Mouse (Mus musculus) right cerebral cortex, adult 18-20 months (tissue): ENCODE results near the gene Prkce.

Experiments used
- DNase-seq: peaks from one replicate; pipeline ENCODE4 v3.0.0; 2022; ENCODE audit warnings: mixed read lengths

Gene Prkce

DNA sequence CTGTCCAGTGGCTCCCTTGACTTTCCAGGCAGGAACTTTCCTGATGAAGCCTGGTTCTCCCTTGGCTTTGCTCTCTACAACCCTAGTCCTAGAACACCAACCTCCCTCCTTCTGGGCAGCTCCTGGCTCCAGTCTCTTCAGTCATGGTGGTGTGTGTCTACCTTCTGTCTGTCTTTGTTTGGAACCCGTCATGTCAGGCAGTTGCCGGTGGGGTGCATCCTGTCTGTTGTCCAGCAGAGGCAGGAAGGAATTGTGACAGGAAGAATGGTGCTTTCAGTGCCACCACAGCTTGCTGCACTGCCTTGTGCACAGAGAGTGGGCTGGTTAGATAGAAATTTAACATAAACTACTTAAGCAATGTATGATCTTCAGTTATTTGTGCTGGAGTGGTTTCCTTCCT lies 16.2 kb downstream of the Prkce start:
- DNase-seq, result no peak

DNA sequence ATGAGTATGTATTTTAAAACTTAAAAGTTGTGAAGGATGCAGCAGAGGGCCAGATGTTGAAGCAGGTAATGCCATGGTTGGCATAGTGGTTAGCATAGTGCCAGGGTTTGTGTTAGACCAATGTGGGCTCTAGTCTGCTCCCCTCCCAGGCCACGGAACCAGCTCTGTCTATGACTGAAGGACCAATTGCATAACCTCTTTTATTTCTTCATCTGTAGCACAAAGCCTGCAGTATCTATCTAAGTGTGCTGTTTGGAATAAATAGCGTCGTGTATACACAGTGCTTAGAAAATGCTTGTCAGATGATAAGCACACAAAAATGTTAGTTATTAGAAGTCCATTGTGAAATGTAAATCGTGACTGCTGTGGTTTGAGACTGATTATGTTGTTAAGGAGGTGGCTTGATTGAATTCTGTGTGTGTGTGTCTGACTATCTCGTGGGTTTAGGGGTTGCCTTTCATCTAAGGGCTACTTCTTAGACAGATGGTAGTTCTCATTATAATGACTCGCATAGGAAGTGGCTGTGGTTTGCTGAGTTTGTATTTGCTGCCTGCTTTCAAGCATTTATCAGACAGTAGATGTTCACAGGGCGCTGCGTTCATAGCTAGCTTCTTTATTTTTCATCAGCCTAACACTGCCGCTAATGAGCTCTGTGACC lies 17.1 kb downstream of the Prkce start:
- DNase-seq, result no peak

DNA sequence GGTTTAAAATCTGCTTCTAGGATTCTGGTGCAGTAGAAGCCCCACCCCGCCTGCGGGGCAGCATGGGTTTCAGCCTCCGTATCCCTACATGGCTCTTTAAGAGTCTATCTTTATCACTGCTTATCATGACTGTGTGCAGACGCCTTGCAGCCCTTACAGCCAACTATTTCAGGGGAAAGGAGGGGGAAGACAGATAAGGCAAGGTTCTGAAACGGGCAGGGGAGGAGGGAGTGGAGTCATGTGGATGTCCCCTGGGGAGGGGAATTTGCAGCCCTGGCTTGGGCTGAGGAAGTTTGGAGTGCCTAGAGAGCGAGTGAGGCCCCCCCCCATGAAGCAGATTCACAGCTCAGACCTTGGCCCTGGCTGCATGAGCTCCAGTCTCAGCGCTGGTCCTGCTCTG lies 18.0 kb downstream of the Prkce start:
- peak; percentile 39 for DNase-seq

DNA sequence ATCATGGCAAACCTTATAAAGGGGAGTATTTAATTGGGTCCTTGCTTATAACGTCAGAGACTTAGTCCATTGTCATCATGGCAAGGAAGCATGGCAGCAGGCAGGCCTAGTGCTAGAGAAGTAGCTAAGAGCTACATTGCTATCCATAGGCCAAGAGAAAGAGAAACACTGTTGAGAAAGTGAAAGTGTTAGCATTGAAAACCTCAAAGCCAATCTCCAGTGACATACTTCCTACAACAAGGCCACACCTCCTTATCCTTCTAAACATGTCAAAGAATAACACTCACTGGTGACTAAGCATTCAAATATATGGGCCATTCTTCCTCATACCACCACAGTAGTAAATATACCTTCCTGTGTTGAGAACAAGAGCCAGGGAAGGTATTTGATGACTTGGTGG lies 20.2 kb downstream of the Prkce start:
- no peak for DNase-seq

DNA sequence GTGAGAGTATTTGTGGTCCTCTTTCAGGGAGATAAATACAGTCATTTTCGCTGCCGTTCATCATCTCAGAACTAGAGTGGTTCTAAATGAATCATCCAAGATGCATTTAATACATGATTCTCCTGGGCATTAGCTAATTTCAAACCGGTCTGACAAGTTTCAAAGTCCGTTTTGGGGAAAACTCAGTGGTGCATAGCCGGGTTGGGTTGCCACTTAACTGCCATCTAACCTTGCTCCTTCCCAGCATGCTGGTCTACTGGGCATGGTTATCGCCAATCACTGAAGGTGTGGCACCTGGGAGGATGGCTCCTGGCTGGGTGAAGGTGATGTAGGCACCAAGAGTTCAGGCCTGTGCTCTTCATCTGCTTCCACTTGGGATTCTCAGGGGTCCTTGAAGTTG lies 26.4 kb downstream of the Prkce start:
- no peak for DNase-seq

DNA sequence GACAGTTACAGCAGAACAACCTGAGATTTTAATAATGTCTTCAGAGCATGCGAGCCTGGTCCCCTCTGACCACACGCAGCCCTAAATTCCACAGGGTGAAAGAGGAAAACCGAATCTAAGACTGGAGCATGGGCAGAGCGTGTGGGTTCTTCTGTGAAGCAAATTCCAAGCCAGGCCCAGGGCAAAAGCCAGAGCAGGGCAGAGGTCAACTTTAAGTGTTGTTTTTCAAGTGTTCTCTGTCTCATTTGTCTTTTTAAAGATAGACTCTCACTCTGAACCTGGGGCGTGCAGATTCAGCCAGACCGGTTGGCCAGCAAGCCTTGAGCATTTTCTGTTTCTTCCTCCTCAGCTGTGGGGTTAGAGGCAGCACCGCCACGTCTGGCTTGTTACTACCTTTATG lies 27.3 kb downstream of the Prkce start:
- DNase-seq, result no peak

DNA sequence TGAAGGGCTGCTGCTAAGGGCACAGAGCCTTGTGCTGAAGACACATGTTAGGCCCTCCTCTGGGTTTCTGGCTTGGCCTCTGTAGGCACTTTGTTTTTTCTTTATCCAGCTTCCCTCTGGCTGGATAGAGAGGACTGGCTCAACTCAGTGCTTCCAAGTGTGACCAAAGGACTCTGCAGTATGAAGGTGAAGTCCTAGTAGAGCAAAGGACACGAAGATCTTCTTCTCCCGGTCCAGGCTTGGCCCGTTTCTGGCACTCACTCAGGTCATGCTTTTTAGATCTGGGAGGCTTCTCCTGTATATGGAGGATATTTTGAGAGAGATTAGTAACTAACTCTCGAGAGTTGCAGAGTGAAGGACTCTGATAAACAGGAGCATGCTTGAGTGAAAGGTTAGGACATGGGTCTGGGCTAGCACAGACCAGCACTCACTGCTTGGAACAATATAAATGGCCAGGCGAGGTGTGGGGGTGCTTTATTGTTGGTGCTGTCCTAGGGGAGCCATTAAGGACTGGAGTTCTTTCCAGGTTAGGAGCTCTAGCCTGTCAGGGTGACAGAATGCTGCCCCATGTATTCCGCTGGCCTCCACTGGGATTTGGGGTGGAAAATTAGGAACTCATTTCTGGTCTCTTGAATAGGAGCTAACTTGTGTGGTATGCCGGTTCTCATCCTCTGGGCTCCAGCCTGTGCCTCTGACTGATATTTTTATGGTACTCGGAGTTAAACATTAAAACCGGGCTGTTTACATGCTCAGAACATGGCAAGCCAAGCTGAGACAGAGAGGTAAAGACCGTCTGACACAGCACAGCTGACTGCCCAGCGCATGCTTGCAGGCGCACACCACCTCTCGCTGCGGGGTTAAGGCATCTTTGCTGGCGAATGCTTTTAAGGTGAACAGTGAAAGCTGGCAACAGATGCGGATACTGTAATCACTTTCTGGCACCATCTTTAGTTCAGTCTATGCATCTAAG lies 31.2 kb downstream of the Prkce start:
- DNase-seq, result no peak

DNA sequence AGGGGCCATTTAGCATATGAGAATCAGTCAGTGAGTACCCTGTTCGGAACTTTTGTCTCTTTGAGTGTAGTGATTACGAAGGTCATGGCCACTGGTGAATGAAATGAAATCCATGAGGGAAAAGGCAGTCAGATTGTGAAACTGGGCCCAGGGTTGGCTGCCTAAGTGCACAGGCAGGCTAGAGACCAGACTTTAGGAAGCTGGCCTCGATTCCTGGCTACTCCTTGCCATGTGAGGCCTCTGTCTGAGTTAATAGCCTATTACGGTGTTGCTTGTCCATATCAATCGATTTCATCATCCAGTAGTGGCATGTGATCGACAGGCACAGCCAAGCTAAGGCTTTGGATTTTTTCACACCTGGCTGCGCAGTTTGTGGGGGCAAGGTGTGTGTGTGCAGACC lies 34.4 kb downstream of the Prkce start:
- no peak for DNase-seq

DNA sequence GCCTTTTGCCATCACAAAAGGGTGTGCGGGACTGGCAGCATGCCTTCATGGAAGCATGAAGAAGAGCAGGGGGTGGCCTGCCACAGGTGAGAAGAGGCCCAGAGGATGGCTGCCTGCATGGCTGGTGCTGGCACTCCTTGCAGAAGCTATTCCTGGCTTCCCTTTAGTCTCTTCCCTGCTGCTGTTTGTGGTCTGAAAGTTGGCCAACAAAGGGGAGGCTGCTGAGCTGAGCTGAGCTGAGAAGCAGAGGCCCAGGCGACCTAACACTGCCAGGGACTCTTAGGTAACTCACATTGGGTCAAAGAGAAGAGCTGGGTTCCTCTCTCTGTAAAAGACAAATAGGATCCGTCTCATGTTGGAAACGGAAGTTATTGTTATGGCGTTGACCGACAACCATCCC lies 35.4 kb downstream of the Prkce start:
- no peak for DNase-seq

DNA sequence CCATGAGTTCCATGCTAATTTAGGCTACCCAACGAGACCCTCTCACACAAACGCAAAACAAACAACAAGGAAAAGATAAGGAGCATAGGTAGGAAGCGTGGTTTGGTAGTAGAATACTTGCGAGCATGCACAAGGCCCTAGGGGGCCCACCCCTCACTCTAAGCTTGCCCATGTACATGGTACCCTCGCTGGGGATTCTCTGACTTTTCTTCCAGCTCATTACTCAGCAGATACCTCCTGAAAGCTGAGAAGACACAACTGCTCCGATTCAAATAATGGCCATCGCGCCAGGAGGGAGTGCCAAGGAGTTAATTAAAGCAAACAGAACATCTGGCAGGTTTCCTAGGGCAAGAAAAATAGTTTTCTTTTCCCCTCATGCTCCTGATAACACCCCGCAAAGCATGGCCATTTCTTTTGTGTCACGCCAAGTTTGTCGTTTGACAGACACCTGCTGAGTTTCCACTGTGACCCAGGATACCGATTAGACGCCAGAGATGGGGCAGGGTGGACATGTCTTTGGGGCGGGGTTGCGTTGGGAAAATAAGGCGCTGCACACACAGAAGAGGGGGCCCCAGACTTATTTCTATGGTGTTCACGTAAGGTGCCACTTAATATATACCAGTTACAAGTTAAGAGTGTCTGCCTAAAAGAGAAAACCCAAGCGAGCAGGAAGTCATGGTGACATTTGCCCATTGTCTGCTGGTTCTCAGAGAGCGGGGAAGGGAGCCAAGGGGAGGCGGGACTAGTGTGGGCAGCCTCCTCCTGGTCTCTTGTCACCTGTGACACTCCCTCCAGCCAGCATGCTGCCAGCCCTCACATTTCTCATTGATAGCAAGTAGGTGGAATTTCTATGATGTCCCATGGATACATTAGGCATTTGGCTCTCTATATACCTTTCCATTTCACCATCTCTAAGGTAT lies 36.2 kb downstream of the Prkce start:
- DNase-seq, result no peak

DNA sequence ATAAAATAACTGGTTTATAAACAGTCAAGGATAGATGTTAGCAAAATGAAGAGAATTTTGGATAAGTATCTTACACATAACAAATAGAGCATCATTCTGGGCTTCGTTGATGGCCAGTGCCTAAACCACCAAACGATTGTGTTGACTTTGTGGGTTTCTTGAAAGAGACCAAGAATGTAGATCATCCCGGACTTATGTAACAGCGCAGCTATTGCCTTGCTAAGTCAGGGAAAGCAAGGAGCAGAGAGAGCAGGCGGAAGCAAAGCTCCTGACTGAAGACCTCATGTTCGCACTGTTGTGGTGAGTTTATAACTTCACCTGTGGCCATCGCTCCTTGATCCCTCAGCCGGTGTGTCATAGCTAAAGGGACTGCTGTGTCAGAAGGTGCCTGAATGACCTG lies 38.7 kb downstream of the Prkce start:
- no peak for DNase-seq

DNA sequence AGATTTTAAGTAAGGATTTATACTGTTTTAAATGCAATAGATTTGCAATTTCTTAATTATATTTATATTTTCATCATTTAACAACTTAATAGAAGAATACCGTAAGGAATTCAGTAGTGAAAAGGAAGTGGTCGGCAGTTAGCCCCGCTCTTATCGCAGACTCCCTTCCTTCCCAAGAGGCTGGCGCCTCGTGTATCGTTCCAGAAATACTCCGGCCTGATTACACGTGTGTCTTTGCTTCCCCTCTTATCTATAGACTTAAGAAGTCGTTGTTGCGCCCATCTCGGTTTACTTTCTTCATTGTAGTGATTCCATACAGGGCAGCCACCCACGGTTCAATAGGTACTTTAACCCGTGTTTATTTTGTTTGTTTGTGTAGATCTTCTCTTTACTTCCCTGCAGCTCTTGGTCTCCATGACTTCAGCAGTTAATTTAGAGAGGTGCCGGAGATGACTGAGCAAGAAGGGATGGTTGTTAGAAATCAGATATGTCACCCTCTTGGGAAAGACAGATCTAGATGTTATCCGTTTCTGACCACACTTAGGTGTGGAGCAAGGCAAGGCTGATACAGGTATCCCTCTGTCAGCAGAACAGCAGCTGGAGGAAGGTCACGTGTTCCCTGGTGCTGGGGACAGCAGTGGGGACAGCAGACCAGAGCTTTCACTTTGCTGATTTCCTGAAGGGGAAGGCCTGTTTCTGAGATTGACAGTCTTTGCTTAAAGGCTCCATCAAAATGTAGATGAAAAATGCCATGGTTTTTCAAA lies 40.7 kb downstream of the Prkce start:
- no peak for DNase-seq

DNA sequence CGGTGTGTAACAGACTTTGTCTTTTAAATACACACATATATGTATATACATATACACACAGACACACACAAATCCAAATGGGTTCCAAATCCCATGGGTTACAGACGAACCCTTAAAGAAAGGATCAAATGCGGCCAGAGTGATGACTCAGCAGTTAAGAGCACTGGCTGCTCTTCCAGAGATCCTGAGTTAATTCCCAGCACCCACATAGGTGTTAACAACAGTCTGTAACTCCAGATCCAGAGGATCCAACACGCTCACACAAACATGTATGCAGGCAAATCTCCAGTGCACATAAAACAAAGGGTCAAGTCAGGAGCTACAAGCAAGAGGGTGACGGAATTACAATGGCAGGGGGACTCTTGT lies 41.2 kb downstream of the Prkce start:
- no peak for DNase-seq

DNA sequence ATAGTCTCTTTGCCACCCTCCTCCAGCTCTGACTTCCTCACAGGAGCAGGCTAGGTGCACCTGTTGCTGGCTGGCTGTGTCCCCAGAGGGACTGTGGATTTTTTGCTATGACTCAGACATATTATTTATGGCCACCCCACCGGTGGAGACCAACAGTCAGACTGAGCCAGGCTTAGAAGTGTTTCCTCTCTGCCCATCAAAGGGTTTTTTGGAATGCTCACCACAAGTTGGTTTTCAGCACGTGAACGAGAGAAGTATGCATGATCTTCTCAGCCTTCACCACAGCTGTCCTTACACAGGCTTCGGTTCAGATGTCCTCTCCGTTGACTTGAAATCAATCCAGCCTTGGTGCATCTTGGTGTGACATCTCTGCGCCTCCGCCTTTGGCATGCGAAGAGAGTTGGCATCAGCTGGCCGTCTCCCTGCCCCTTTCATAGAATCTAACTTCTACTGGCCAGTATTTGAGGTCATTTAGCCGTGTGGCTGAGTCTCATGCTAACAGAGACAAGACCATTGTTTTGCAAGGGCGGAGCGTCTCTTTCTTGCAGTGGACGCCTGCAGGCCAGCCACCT lies 42.2 kb downstream of the Prkce start:
- no peak for DNase-seq

DNA sequence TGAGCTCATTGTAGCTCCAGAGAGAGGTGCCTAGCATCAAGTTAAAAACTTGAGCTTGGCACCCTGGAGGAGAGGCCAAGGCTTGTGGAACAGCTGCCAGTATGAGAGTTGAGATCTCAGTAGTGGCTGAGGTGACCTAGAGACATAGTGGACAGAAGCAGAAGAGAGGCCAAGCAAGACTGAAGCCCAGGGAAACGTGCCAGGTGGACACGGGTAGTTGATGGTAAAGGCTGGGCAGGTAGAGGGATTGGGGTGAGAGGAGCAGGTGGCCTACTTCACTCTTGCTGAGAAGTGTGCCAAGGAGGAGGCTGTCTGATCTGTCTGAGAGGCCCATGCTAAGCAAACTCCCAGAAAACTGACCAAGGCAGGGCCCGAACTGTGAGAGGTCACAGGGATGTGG lies 44.6 kb downstream of the Prkce start:
- DNase-seq, result no peak

DNA sequence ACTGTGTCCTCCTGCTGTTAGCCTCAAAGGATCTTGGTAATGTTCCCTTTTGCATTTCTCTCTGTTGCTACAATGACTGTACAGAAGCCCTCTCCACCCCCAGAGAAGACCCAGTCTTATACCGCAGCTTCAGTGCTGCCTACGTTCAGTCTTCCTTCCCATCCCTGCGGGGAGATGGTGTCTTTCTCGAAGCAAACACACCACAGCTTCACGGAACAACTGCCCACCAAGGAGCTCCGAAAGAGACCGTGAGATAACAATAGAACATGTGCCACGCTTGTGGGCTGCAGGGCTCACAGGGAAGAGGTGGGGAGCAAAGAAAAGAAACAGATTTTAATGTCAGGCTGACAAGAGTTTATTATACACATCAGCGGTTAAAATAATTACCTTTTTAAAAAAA lies 46.7 kb downstream of the Prkce start:
- DNase-seq, result peak; percentile 82

DNA sequence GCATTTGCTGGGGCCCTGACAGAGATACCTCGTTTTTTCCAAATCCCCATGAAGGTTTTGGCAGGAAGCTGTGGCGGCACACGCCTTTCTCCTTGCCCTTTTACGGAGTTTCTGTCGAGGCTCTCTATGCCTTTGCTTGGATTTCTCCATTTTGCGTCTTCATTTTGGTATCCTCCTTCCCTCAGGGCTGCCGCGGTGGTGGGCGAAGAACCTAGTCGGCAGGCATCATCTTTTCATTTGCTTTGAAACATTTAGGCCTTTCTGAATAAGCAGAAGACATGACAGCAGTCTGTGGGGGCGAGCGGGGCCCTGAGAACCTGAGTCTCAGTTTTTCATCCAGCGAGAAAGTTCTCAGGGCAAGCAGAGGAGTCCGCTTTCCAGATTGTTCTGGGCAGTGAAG lies 47.2 kb downstream of the Prkce start:
- peak; percentile 67 for DNase-seq

DNA sequence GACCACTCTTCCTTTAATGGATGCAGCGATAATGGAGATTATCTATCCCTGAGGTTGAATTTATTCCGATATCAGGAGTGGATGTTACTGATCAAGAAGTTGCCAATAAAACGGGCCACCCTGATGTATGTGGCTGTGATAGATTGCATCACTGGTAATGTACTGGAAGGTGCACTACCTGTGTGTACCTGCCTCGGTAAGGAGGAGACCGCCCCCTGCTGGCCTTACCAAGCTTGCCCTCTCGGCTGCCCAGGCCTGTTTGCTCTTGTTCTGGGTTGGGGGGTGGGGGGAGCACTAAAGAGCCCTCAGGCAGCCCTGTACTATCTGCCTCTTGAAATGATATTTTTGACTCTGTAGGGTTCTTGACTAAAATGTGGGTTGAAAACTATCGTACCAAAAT lies 48.2 kb downstream of the Prkce start:
- DNase-seq, result no peak

DNA sequence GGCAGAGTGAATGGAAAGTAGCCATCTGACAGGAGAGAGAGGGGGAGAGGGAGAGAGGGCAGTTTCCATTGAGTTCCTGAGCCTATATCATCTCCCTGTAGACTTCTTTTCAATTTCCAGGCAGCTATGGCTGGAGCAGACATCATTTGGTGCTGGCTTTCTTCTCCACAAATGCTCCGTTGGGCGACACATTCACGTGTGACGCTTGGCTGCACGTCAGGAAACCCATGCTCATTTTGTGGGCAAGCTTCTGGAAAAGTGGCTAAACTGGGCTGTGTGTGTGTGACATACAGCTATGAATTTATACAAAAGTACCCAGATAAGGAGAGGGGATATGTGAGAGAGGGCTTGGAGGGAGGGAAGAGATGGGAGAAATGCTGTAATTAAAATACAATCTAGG lies 49.9 kb downstream of the Prkce start:
- DNase-seq, result no peak

DNA sequence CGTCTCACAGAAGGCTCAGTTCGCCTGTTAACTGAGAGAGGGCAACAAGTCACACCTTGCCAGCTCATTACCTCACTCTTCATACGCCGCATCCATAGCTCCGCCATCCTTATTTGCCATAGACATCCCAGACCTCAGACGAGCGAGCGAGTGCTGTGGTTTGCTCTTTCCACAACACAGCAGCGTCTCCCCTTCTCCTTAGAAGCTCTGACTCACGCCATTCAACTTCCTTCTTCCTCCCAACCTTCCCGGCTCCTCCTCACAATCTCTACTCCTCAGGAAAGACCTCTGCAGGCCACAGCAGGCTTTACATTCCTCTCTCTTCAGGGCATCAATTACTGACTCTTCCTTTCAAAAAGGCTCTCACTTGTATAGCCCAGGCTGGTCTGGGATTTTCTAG lies 51.0 kb downstream of the Prkce start:
- DNase-seq, result no peak

DNA sequence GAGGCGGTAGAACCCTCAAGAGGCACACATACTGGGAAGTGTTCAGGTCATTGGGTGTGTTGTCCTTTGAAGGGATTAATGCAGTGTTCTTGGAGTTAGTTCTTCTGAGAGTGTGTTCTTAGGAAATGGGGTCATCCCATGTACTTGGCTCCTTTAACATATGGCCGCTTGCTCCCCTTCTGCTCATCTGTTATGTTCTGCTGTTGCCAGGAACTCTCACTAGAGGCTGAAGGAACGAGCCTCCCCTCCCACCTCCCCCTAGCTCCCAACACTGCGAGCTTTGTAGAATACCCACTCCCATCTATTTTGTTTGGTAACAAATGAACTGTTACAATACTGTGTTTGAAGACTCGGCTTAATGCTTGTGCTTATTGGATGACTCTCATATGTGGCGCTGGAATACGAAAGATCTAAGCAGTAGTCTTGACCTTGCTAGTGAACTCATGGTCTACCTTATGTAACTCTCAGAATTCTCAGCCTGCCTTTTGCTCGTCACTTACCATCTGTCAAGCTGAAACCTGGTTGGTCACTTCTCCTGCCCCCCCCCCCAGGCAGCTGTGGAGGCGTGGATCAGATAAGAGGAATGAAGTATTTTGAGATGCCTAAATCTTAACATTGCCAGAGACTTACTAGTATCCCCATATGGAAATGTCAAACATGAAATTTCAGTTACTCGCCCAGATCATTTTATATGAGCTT lies 58.1 kb downstream of the Prkce start:
- DNase-seq, result no peak

DNA sequence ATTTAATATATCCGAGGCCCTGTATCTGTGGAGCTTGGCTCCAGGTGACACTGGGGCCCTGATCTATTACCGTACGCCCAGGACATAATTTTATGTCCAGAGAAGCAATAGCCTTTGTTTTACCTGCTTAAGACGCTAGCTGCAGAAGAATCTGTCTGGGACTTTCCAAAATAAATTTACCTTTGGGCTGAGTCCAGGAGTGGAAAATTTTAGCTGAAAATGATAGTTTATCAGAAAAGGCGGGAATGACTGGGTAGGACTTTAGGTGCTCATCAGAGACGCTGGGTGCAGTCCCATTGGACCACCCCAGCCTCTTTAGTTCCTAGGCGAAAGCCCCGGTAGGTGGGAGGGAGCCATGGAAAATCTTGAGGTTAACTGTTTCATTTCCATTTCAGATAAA lies 58.6 kb downstream of the Prkce start:
- no peak for DNase-seq
